Mouse (Mus musculus) CD8-positive naive resting alpha-beta T cell, adult 57 days (primary cell): Measurements from ENCODE around the gene Ggact. TPM values are rescaled to one million over a fixed set of nuclear protein-coding genes. Genes with fewer than 3 reads are reported as not detected.

ENCODE experiments used
- total RNA-seq: library from RNA; stranded (reverse); gene quantifications from one replicate; pipeline ENCODE4 v1.2.4, GENCODE M21; 2023

The Ggact gene
- 24.0 TPM for total RNA-seq

DNA sequence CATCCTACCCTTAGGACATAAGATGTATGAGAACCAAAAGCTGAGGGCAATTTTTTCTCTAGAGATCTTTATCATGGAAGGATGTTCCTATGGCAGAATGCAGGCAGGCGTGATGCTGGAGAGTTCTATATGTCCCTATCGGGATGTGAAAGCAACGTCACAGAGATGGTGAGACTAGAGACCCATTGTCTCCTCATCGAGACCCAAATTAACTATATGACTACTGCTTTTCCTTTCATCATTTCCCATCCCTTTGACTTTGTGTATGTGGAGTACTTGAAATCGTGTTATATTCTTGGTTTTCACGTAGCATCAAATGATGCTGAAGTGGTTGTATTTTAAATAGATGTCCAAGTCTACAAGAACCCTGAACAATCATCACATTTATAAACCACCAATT, at the start of gene Ggact:
Gene Ggact (minus strand): TSS at position 101 of the 400 bp plus-strand sequence.

Other genes with a start within 250 kb of the Ggact start
- gene Tmtc4, start 70.3 kb upstream of the Ggact start, total RNA-seq = 18.1 TPM